Mouse (Mus musculus): ENCODE results near the gene Elmsan1. TPM values are rescaled to one million over a fixed set of nuclear protein-coding genes. Genes with fewer than 3 reads are reported as not detected.
"Not testable (repeated sequence)": the region's sequence is repeated elsewhere in the genome, so short reads cannot be mapped to it uniquely, and the experiment has no call there.

The Elmsan1 gene
- polyA plus RNA-seq (2016; fragmentation: Nextera tagmentation; extraction: Ambion mirVana), result 6.1 and 6.3 TPM in 2 replicates

- WGBS, result 0% methylated on average over 82 of the region's 82 CpGs
- ATAC-seq (ENCODE audit: low FRiP score, low read depth), result peak; percentile 57
- H3K4me2 ChIP-seq (replicated peaks), result peak within 1 kb of the TSS; percentile 92
- H3K9ac ChIP-seq, result peak within 1 kb of the TSS; percentile 69
- peak within 1 kb of the TSS; percentile 73 for H3K4me3 ChIP-seq
- peak within 1 kb of the TSS; percentile 59 for H3K27ac ChIP-seq
- H3K4me1 ChIP-seq, result peaks cover 53% of the 10 kb centered on the region
- no peaks in the 10 kb centered on the region for H3K27me3 ChIP-seq (replicated peaks)
- H3K36me3 ChIP-seq, result no peaks in the 10 kb centered on the region
- H3K9me3 ChIP-seq, result no peaks in the 10 kb centered on the region
Observed at GRCm38 (mm10) chr12:84218289-84219120, at the start of gene Elmsan1. TSS of gene Elmsan1 (minus strand) at chr12:84218881.

- H3K4me3 ChIP-seq, result no peak overlapping the region
- 71% methylated on average over 2 of the region's 2 CpGs for WGBS
- no peaks in the 10 kb centered on the region for H3K9me3 ChIP-seq
- no peak for ATAC-seq (ENCODE audit: low FRiP score, low read depth)
- H3K27me3 ChIP-seq (replicated peaks), result no peaks in the 10 kb centered on the region
- H3K4me1 ChIP-seq, result no peaks in the 10 kb centered on the region
- no peak overlapping the region for H3K27ac ChIP-seq
- H3K9ac ChIP-seq, result no peak overlapping the region
- H3K4me2 ChIP-seq (replicated peaks), result no peak overlapping the region
- H3K36me3 ChIP-seq, result no peaks in the 10 kb centered on the region
Observed at GRCm38 (mm10) chr12:84267264-84267663, 48.6 kb upstream of the Elmsan1 start.

GRCm38 (mm10) chr12:84260363-84260762 lies 41.7 kb upstream of the Elmsan1 start:
- Histone ChIP-seq H3K4me3 (no peak overlapping the region), H3K4me2 (replicated peaks) (no peak overlapping the region), H3K27me3 (replicated peaks) (no peaks in the 10 kb centered on the region), H3K36me3 (no peaks in the 10 kb centered on the region), H3K9me3 (no peaks in the 10 kb centered on the region), H3K9ac (no peak overlapping the region), H3K4me1 (no peaks in the 10 kb centered on the region), H3K27ac (no peak overlapping the region)
- WGBS, result 27% methylated on average over 7 of the region's 7 CpGs
- ATAC-seq (ENCODE audit: low FRiP score, low read depth), result no peak

- Histone ChIP-seq H3K4me2 (replicated peaks) (no peak overlapping the region), H3K27me3 (replicated peaks) (no peaks in the 10 kb centered on the region), H3K36me3 (no peaks in the 10 kb centered on the region), H3K27ac (no peak overlapping the region), H3K9ac (no peak overlapping the region), H3K4me3 (no peak overlapping the region), H3K4me1 (no peaks in the 10 kb centered on the region), H3K9me3 (no peaks in the 10 kb centered on the region)
- no peak for ATAC-seq (ENCODE audit: low FRiP score, low read depth)
- 82% methylated on average over 5 of the region's 5 CpGs for WGBS
Observed at GRCm38 (mm10) chr12:84254886-84255285, 36.2 kb upstream of the Elmsan1 start.

- no peaks in the 10 kb centered on the region for H3K4me1 ChIP-seq
- 88% methylated on average over 5 of the region's 5 CpGs for WGBS
- no peak overlapping the region for H3K4me2 ChIP-seq (replicated peaks)
- H3K27ac ChIP-seq, result no peak overlapping the region
- ATAC-seq (ENCODE audit: low FRiP score, low read depth), result no peak
- no peak overlapping the region for H3K9ac ChIP-seq
- no peaks in the 10 kb centered on the region for H3K9me3 ChIP-seq
- H3K27me3 ChIP-seq (replicated peaks), result no peaks in the 10 kb centered on the region
- no peak overlapping the region for H3K4me3 ChIP-seq
- H3K36me3 ChIP-seq, result no peaks in the 10 kb centered on the region
Observed at GRCm38 (mm10) chr12:84252811-84253210, 34.1 kb upstream of the Elmsan1 start.

GRCm38 (mm10) chr12:84249217-84249616 lies 30.5 kb upstream of the Elmsan1 start:
- WGBS, result 7% methylated on average over 3 of the region's 3 CpGs
- H3K4me2 ChIP-seq (replicated peaks), result no peak overlapping the region
- ATAC-seq (ENCODE audit: low FRiP score, low read depth), result no peak

GRCm38 (mm10) chr12:84245683-84246082 lies 27.0 kb upstream of the Elmsan1 start:
- Histone ChIP-seq H3K27ac (no peak overlapping the region), H3K4me2 (replicated peaks) (no peak overlapping the region), H3K36me3 (no peaks in the 10 kb centered on the region), H3K9ac (no peak overlapping the region), H3K4me3 (no peak overlapping the region), H3K27me3 (replicated peaks) (no peaks in the 10 kb centered on the region), H3K9me3 (no peaks in the 10 kb centered on the region), H3K4me1 (no peaks in the 10 kb centered on the region)
- ATAC-seq (ENCODE audit: low FRiP score, low read depth), result no peak
- 63% methylated on average over 5 of the region's 5 CpGs for WGBS

More at GRCm38 (mm10) chr12:84249217-84249616, 30.5 kb upstream of the Elmsan1 start:
- no peaks in the 10 kb centered on the region for H3K9me3 ChIP-seq
- H3K4me1 ChIP-seq, result no peaks in the 10 kb centered on the region
- no peak overlapping the region for H3K27ac ChIP-seq
- no peak overlapping the region for H3K4me3 ChIP-seq
- no peaks in the 10 kb centered on the region for H3K36me3 ChIP-seq
- no peaks in the 10 kb centered on the region for H3K27me3 ChIP-seq (replicated peaks)
- H3K9ac ChIP-seq, result no peak overlapping the region

- 80% methylated on average over 7 of the region's 7 CpGs for WGBS
- no peak overlapping the region for H3K9ac ChIP-seq
- H3K4me2 ChIP-seq (replicated peaks), result no peak overlapping the region
- no peaks in the 10 kb centered on the region for H3K36me3 ChIP-seq
- no peaks in the 10 kb centered on the region for H3K9me3 ChIP-seq
- no peak overlapping the region for H3K4me3 ChIP-seq
- no peak for ATAC-seq (ENCODE audit: low FRiP score, low read depth)
- H3K4me1 ChIP-seq, result no peaks in the 10 kb centered on the region
- no peak overlapping the region for H3K27ac ChIP-seq
- H3K27me3 ChIP-seq (replicated peaks), result no peaks in the 10 kb centered on the region
Observed at GRCm38 (mm10) chr12:84243076-84243770, 24.5 kb upstream of the Elmsan1 start.

- WGBS, result 91% methylated on average over 5 of the region's 5 CpGs
- H3K27ac ChIP-seq; H3K36me3 ChIP-seq; ATAC-seq (ENCODE audit: low FRiP score, low read depth); H3K27me3 ChIP-seq (replicated peaks); H3K4me1 ChIP-seq; H3K9ac ChIP-seq; H3K4me2 ChIP-seq (replicated peaks); H3K9me3 ChIP-seq; H3K4me3 ChIP-seq: not testable (repeated sequence)
Observed at GRCm38 (mm10) chr12:84237036-84237435, 18.4 kb upstream of the Elmsan1 start.

- Histone ChIP-seq H3K36me3 (no peaks in the 10 kb centered on the region), H3K4me1 (no peaks in the 10 kb centered on the region), H3K27me3 (replicated peaks) (no peaks in the 10 kb centered on the region), H3K27ac (no peak overlapping the region), H3K4me3 (no peak overlapping the region), H3K4me2 (replicated peaks) (no peak overlapping the region), H3K9ac (no peak overlapping the region), H3K9me3 (no peaks in the 10 kb centered on the region)
- 86% methylated on average over 10 of the region's 10 CpGs for WGBS
- ATAC-seq (ENCODE audit: low FRiP score, low read depth), result no peak
Observed at GRCm38 (mm10) chr12:84235981-84236752, 17.5 kb upstream of the Elmsan1 start.

- no peak overlapping the region for H3K27ac ChIP-seq
- no peak overlapping the region for H3K9ac ChIP-seq
- H3K36me3 ChIP-seq, result no peaks in the 10 kb centered on the region
- H3K9me3 ChIP-seq, result no peaks in the 10 kb centered on the region
- WGBS, result 93% methylated on average over 6 of the region's 6 CpGs
- no peaks in the 10 kb centered on the region for H3K4me1 ChIP-seq
- no peaks in the 10 kb centered on the region for H3K27me3 ChIP-seq (replicated peaks)
- no peak overlapping the region for H3K4me3 ChIP-seq
- H3K4me2 ChIP-seq (replicated peaks), result no peak overlapping the region
- no peak for ATAC-seq (ENCODE audit: low FRiP score, low read depth)
Observed at GRCm38 (mm10) chr12:84235577-84235976, 16.9 kb upstream of the Elmsan1 start.

- Histone ChIP-seq H3K27me3 (replicated peaks) (no peaks in the 10 kb centered on the region), H3K36me3 (no peaks in the 10 kb centered on the region), H3K27ac (no peak overlapping the region), H3K4me1 (no peaks in the 10 kb centered on the region), H3K4me3 (no peak overlapping the region), H3K9me3 (no peaks in the 10 kb centered on the region), H3K9ac (no peak overlapping the region), H3K4me2 (replicated peaks) (no peak overlapping the region)
- no peak for ATAC-seq (ENCODE audit: low FRiP score, low read depth)
- WGBS, result 89% methylated on average over 8 of the region's 8 CpGs
Observed at GRCm38 (mm10) chr12:84233488-84234100, 14.9 kb upstream of the Elmsan1 start.

All from neural tube, embryonic 12.5 days (tissue).